ENCODE assay signal across 33 mouse cellular contexts in the genomic region with DNA sequence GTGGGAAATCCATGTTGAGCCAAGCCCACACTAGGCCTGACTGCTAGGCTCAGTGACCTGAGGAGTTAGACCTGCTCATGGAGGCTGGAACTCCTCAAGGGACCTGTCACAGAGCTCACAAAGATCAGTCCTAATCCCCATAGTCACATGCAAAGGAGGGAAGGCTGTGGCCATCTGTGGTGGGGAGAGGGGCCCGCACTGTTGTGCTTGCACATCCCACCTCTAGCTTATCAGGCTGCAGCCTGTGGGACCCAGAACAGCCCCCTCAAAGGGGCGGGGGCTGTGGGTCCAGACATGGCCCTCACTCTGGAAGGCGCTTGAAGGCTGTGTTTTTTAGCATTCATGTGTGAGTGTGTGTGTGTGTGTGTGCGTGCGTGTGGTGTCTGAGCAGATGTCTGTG.
DNase-seq lines count a peak whose midpoint lies in the region; ATAC-seq and TF ChIP-seq lines count a peak whose summit lies in the region.
"Had no signal": no experiment of that assay in that cellular context is flagged by ENCODE, and none has a peak within 500 bp of the region (broad histone marks: within the 10 kb centered on the region; RNA-seq: fewer than 3 reads in every experiment).

No protein-coding gene starts in this region.

- H3K4me1 ChIP-seq in heart, embryonic 10.5 days: peaks cover 46% of the 10 kb centered on the region
- peaks cover 58% of the 10 kb centered on the region for H3K4me1 ChIP-seq in midbrain, embryonic 12.5 days
- H3K4me1 ChIP-seq in midbrain, embryonic 15.5 days: peaks cover 38% of the 10 kb centered on the region
- H3K4me1 ChIP-seq in limb, embryonic 10.5 days: peaks cover 70% of the 10 kb centered on the region
- H3K4me1 ChIP-seq in midbrain, embryonic 14.5 days (ENCODE audit: control insufficient read depth, insufficient read depth, low read length): peaks cover 38% of the 10 kb centered on the region
- no peaks in the 10 kb centered on the region for H3K4me1 ChIP-seq in intestine, postnatal 0 days (replicated peaks; ENCODE audit: control insufficient read depth, insufficient read depth, low read length)
- H3K4me1 ChIP-seq: intestine, embryonic 15.5 days; liver, embryonic 15.5 days had no signal

- DNase-seq in heart, embryonic 10.5 days (ENCODE audit: low spot score): no peak
- no peak for DNase-seq in heart, postnatal 10 days
- no peak for DNase-seq in limb, embryonic 10.5 days (ENCODE audit: low spot score)
- DNase-seq in midbrain, embryonic 14.5 days: no peak
- DNase-seq: adrenal gland, adult 2 months; adrenal gland, postnatal 36 days; B cell, adult 2 months; cerebellum, adult 2 months; cerebellum, postnatal 14 days; gastrocnemius, postnatal 25 days; heart, adult 11 months; heart, postnatal 4 days; kidney, adult 8-10 months; kidney, postnatal 4 days; layer of hippocampus, postnatal 36 days; left cerebral cortex, postnatal 4 days; liver; lung, embryonic 14.5 days; lung, postnatal 14 days; right cerebral cortex, adult 18-20 months; spleen, adult 18-20 months; thymus, postnatal 14 days had no signal

- peaks cover 25% of the 10 kb centered on the region for H3K27me3 ChIP-seq in heart, embryonic 10.5 days (ENCODE audit: insufficient read depth, poor library complexity, severe bottlenecking)
- H3K27me3 ChIP-seq in midbrain, embryonic 12.5 days: peaks cover 54% of the 10 kb centered on the region
- H3K27me3 ChIP-seq in midbrain, embryonic 15.5 days (replicated peaks): 0 out of 2 replicates have a peak, but pooled peaks cover 3% of the 10 kb centered on the region
- H3K27me3 ChIP-seq in limb, embryonic 10.5 days (ENCODE audit: low read depth, poor library complexity, severe bottlenecking): peaks cover 61% of the 10 kb centered on the region
- H3K27me3 ChIP-seq in midbrain, embryonic 14.5 days (ENCODE audit: control insufficient read depth, insufficient read depth, low read length): peaks cover 4% of the 10 kb centered on the region; the same call in 1 of the 2 replicates
- H3K27me3 ChIP-seq in intestine, postnatal 0 days (replicated peaks; ENCODE audit: control insufficient read depth, insufficient read depth, low read length): no peaks in the 10 kb centered on the region
- H3K27me3 ChIP-seq: embryonic facial prominence, embryonic 15.5 days; hindbrain, embryonic 15.5 days; intestine, embryonic 15.5 days had no signal

- no peak for TF ChIP-seq CTCF in intestine, postnatal 0 days (IDR thresholded peaks at IDR 0.05; ENCODE audit: low read depth)

- WGBS in heart, embryonic 10.5 days: 66% methylated on average over 5 of the region's 5 CpGs
- 65% methylated on average over 5 of the region's 5 CpGs for WGBS in midbrain, embryonic 12.5 days
- WGBS in midbrain, embryonic 15.5 days: 56% methylated on average over 5 of the region's 5 CpGs
- WGBS in limb, embryonic 10.5 days: 81% methylated on average over 5 of the region's 5 CpGs
- 45% methylated on average over 5 of the region's 5 CpGs for WGBS in midbrain, embryonic 14.5 days
- WGBS in intestine, postnatal 0 days: 78% methylated on average over 5 of the region's 5 CpGs

- no peaks in the 10 kb centered on the region for H3K36me3 ChIP-seq in heart, embryonic 10.5 days
- H3K36me3 ChIP-seq in midbrain, embryonic 12.5 days: no peaks in the 10 kb centered on the region
- no peaks in the 10 kb centered on the region for H3K36me3 ChIP-seq in midbrain, embryonic 15.5 days (replicated peaks)
- H3K36me3 ChIP-seq in limb, embryonic 10.5 days: no peaks in the 10 kb centered on the region
- no peaks in the 10 kb centered on the region for H3K36me3 ChIP-seq in midbrain, embryonic 14.5 days (ENCODE audit: control insufficient read depth, insufficient read depth, low read length)
- no peaks in the 10 kb centered on the region for H3K36me3 ChIP-seq in intestine, postnatal 0 days (ENCODE audit: control insufficient read depth, insufficient read depth)
- H3K36me3 ChIP-seq: embryonic facial prominence, embryonic 15.5 days; hindbrain, embryonic 15.5 days; intestine, embryonic 15.5 days; liver, embryonic 15.5 days; neural tube, embryonic 15.5 days had no signal

- H3K9me3 ChIP-seq in heart, embryonic 10.5 days: no peaks in the 10 kb centered on the region
- H3K9me3 ChIP-seq in midbrain, embryonic 12.5 days: no peaks in the 10 kb centered on the region
- H3K9me3 ChIP-seq in midbrain, embryonic 15.5 days: no peaks in the 10 kb centered on the region
- H3K9me3 ChIP-seq in limb, embryonic 10.5 days (replicated peaks): no peaks in the 10 kb centered on the region
- no peaks in the 10 kb centered on the region for H3K9me3 ChIP-seq in midbrain, embryonic 14.5 days (ENCODE audit: control insufficient read depth, low read length)
- H3K9me3 ChIP-seq in intestine, postnatal 0 days (ENCODE audit: control insufficient read depth): no peaks in the 10 kb centered on the region
- H3K9me3 ChIP-seq: embryonic facial prominence, embryonic 15.5 days; hindbrain, embryonic 15.5 days; intestine, embryonic 15.5 days; liver, embryonic 15.5 days; neural tube, embryonic 15.5 days had no signal

- H3K4me2 ChIP-seq in midbrain, embryonic 12.5 days (replicated peaks): no peak overlapping the region
- no peak overlapping the region for H3K4me2 ChIP-seq in midbrain, embryonic 15.5 days
- no peak overlapping the region for H3K4me2 ChIP-seq in midbrain, embryonic 14.5 days (ENCODE audit: low read length)
- H3K4me2 ChIP-seq in intestine, postnatal 0 days (replicated peaks; ENCODE audit: low read depth): no peak overlapping the region
- H3K4me2 ChIP-seq: embryonic facial prominence, embryonic 15.5 days; heart, embryonic 11.5 days; hindbrain, embryonic 15.5 days; intestine, embryonic 15.5 days; liver, embryonic 15.5 days; lung, embryonic 14.5 days; neural tube, embryonic 15.5 days had no signal

- no peak overlapping the region; the same call in 1 of the 2 replicates for H3K9ac ChIP-seq in midbrain, embryonic 12.5 days (replicated peaks)
- H3K9ac ChIP-seq in midbrain, embryonic 15.5 days: no peak overlapping the region; the same call in 1 of the 2 replicates
- no peak overlapping the region for H3K9ac ChIP-seq in midbrain, embryonic 14.5 days (replicated peaks; ENCODE audit: low read length)
- H3K9ac ChIP-seq in intestine, postnatal 0 days (ENCODE audit: low read depth, low read length): no peak overlapping the region
- H3K9ac ChIP-seq: embryonic facial prominence, embryonic 15.5 days; hindbrain, embryonic 15.5 days; intestine, embryonic 15.5 days; liver, embryonic 15.5 days; lung, embryonic 14.5 days; neural tube, embryonic 15.5 days had no signal

- no peak overlapping the region for H3K4me3 ChIP-seq in heart, embryonic 10.5 days
- no peak overlapping the region for H3K4me3 ChIP-seq in midbrain, embryonic 12.5 days
- H3K4me3 ChIP-seq in midbrain, embryonic 15.5 days: no peak overlapping the region
- no peak overlapping the region for H3K4me3 ChIP-seq in limb, embryonic 10.5 days
- no peak overlapping the region for H3K4me3 ChIP-seq in midbrain, embryonic 14.5 days (replicated peaks; ENCODE audit: low read depth, low read length)
- H3K4me3 ChIP-seq in intestine, postnatal 0 days (ENCODE audit: low read depth, low read length): no peak overlapping the region
- H3K4me3 ChIP-seq: embryonic facial prominence, embryonic 15.5 days; hindbrain, embryonic 15.5 days; intestine, embryonic 15.5 days; liver, embryonic 15.5 days; neural tube, embryonic 15.5 days had no signal

- peak overlapping the region; percentile 2; the same call in 1 of the 2 replicates for H3K27ac ChIP-seq in heart, embryonic 10.5 days
- H3K27ac ChIP-seq in midbrain, embryonic 12.5 days (replicated peaks): peak overlapping the region; percentile 61
- H3K27ac ChIP-seq in midbrain, embryonic 15.5 days: no peak overlapping the region
- peak overlapping the region; percentile 7; the same call in 1 of the 2 replicates for H3K27ac ChIP-seq in limb, embryonic 10.5 days
- H3K27ac ChIP-seq in midbrain, embryonic 14.5 days (replicated peaks; ENCODE audit: low read depth, low read length): no peak overlapping the region
- H3K27ac ChIP-seq in intestine, postnatal 0 days (ENCODE audit: low read depth, low read length): no peak overlapping the region
- H3K27ac ChIP-seq: embryonic facial prominence, embryonic 15.5 days; hindbrain, embryonic 15.5 days; intestine, embryonic 15.5 days; kidney, postnatal 0 days; liver, embryonic 15.5 days; neural tube, embryonic 15.5 days had no signal

- intact Hi-C loops in heart, postnatal 10 days (cut with DNase I): no loop called here

- peak; percentile 41; the same call in 1 of the 2 replicates for ATAC-seq in midbrain, embryonic 12.5 days (ENCODE audit: low FRiP score, low read depth)
- no peak for ATAC-seq in midbrain, embryonic 15.5 days (replicated peaks)
- ATAC-seq in midbrain, embryonic 14.5 days (ENCODE audit: low FRiP score, low TSS enrichment): peak; percentile 25; the same call in 1 of the 2 replicates
- ATAC-seq in intestine, postnatal 0 days: no peak
- ATAC-seq: activated CD4-positive, CD25-positive, alpha-beta regulatory T cell, adult 4 months; intestine, embryonic 15.5 days had no signal

Comparison
In these comparisons a context has a peak if more than half of its experiments do, and no peak if none do; other contexts are left out.
1. H3K27ac ChIP-seq: peak in heart, embryonic 10.5 days (single experiment), midbrain, embryonic 12.5 days (single experiment) and limb, embryonic 10.5 days (single experiment); none in midbrain, embryonic 15.5 days (single experiment), midbrain, embryonic 14.5 days (single experiment) and intestine, postnatal 0 days (single experiment).
2. ATAC-seq: peak in midbrain, embryonic 12.5 days (single experiment) and midbrain, embryonic 14.5 days (single experiment); none in midbrain, embryonic 15.5 days (single experiment) and intestine, postnatal 0 days (single experiment).